Mouse (Mus musculus): ENCODE measurements around the gene Pemt. TPM values are rescaled to one million over a fixed set of nuclear protein-coding genes. Genes with fewer than 3 reads are reported as not detected.

The Pemt gene
- total and polyA plus RNA-seq, 3 experiments: 6.9 to 10.5 (median 7.8) TPM

GRCm38 (mm10) chr11:59967765-59968164, 78.5 kb downstream of the Pemt start:
- dilution Hi-C loops (cut with MboI; ENCODE audit: extremely low pct_ligation_motif_present, extremely low pct_unique_long_range_greater_than_20kb, low sequenced_read_pairs) (no loop called here), in situ Hi-C loops (cut with MboI; ENCODE audit: low pct_ligation_motif_present, low pct_unique_long_range_greater_than_20kb, low sequenced_read_pairs) (loop anchor here (5.0 kb wide), 1 partner anchor 105 kb away; no protein-coding TSS in a partner anchor)
- no peak overlapping the region for H3K4me2 ChIP-seq (ENCODE audit: insufficient read depth, low read depth, poor library complexity, severe bottlenecking)
- no peaks in the 10 kb centered on the region for H3K27me3 ChIP-seq (replicated peaks)
- H3K36me3 ChIP-seq (replicated peaks in 1 of 2; ENCODE audit: control insufficient read depth in 1 of 2, insufficient read depth in 1 of 2, low read length in 1 of 2): peaks cover under 1 to 12% of the 10 kb centered on the region in 2 experiments
- no peak overlapping the region for H3K4me3 ChIP-seq (replicated peaks in 1 of 3; ENCODE audit: low read depth in 2 of 3, low read length in 2 of 3, poor library complexity in 1 of 3)
- no peaks in the 10 kb centered on the region for H3K9me3 ChIP-seq (replicated peaks; ENCODE audit: low read length)
- no peak for DNase-seq (ENCODE audit: extremely low read depth)
- TF ChIP-seq MEF2A (IDR thresholded peaks at IDR 0.05; ENCODE audit: borderline replicate concordance, low read depth, low read length) (no peak), PAX5 (IDR thresholded peaks at IDR 0.05; ENCODE audit: low read length) (no peak), ZKSCAN1 (IDR thresholded peaks at IDR 0.05; ENCODE audit: borderline replicate concordance, low read depth, low read length) (peak; percentile 98), MAFK (IDR thresholded peaks at IDR 0.05; ENCODE audit: insufficient replicate concordance, low read length) (no peak), CTCF (conservative IDR thresholded peaks at IDR 0.05 in 1 of 2, IDR thresholded peaks at IDR 0.05 in 1 of 2; ENCODE audit: low read depth in 2 of 2, low read length in 2 of 2) (no peak), UBTF (IDR thresholded peaks at IDR 0.05; ENCODE audit: low read depth, low read length) (no peak), NRF1 (IDR thresholded peaks at IDR 0.05; ENCODE audit: low read depth, low read length) (no peak), HCFC1 (IDR thresholded peaks at IDR 0.05; ENCODE audit: low read depth, low read length) (no peak), MAX (IDR thresholded peaks at IDR 0.05; ENCODE audit: low read length) (no peak)
- no peak overlapping the region for H3K9ac ChIP-seq (ENCODE audit: insufficient read depth, low read depth)
- no peaks in the 10 kb centered on the region for H3K79me2 ChIP-seq (replicated peaks; ENCODE audit: control insufficient read depth, extremely low read depth, insufficient read depth, poor library complexity, severe bottlenecking)
- H3K27ac ChIP-seq (ENCODE audit: insufficient read depth, low read depth): no peak overlapping the region
- H3K4me1 ChIP-seq (ENCODE audit: control insufficient read depth in 1 of 2, insufficient read depth in 2 of 2): peaks cover 14 to 22% of the 10 kb centered on the region in 2 experiments

GRCm38 (mm10) chr11:59966102-59966483, 80.2 kb downstream of the Pemt start:
- in situ Hi-C loops (cut with MboI; ENCODE audit: low pct_ligation_motif_present, low pct_unique_long_range_greater_than_20kb, low sequenced_read_pairs) (loop anchor here (5.0 kb wide), 1 partner anchor 106 kb away; no protein-coding TSS in a partner anchor), dilution Hi-C loops (cut with MboI; ENCODE audit: extremely low pct_ligation_motif_present, extremely low pct_unique_long_range_greater_than_20kb, low sequenced_read_pairs) (no loop called here)
- H3K4me2 ChIP-seq (ENCODE audit: insufficient read depth, low read depth, poor library complexity, severe bottlenecking): no peak overlapping the region
- TF ChIP-seq CHD2 (IDR thresholded peaks at IDR 0.05; ENCODE audit: low read length): no peak
- TF ChIP-seq MAFK (IDR thresholded peaks at IDR 0.05; ENCODE audit: insufficient replicate concordance, low read length): no peak
- no peak for TF ChIP-seq ETS1 (conservative IDR thresholded peaks at IDR 0.05; ENCODE audit: low read depth, low read length)
- TF ChIP-seq USF2 (conservative IDR thresholded peaks at IDR 0.05; ENCODE audit: low read depth, low read length): no peak
- TF ChIP-seq EP300 (IDR thresholded peaks at IDR 0.05; ENCODE audit: low read length): no peak
- TF ChIP-seq ZMIZ1 (IDR thresholded peaks at IDR 0.05; ENCODE audit: low read depth, low read length): no peak
- TF ChIP-seq SIN3A (IDR thresholded peaks at IDR 0.05; ENCODE audit: low read length): no peak
- no peak for TF ChIP-seq MYC (IDR thresholded peaks at IDR 0.05; ENCODE audit: low read depth, low read length)
- H3K27me3 ChIP-seq (replicated peaks): no peaks in the 10 kb centered on the region
- H3K36me3 ChIP-seq (replicated peaks in 1 of 2; ENCODE audit: control insufficient read depth in 1 of 2, insufficient read depth in 1 of 2, low read length in 1 of 2): peaks cover 12 to 28% of the 10 kb centered on the region in 2 experiments
- H3K9me3 ChIP-seq (replicated peaks; ENCODE audit: low read length): no peaks in the 10 kb centered on the region
- no peak overlapping the region for H3K27ac ChIP-seq (ENCODE audit: insufficient read depth, low read depth)
- peaks cover 14 to 27% of the 10 kb centered on the region in 2 experiments for H3K4me1 ChIP-seq (ENCODE audit: control insufficient read depth in 1 of 2, insufficient read depth in 2 of 2)
- no peaks in the 10 kb centered on the region for H3K79me2 ChIP-seq (replicated peaks; ENCODE audit: control insufficient read depth, extremely low read depth, insufficient read depth, poor library complexity, severe bottlenecking)
- no peak overlapping the region for H3K4me3 ChIP-seq (replicated peaks in 1 of 3; ENCODE audit: low read depth in 2 of 3, low read length in 2 of 3, poor library complexity in 1 of 3)
- no peak overlapping the region for H3K9ac ChIP-seq (ENCODE audit: insufficient read depth, low read depth)
- no peak for DNase-seq (ENCODE audit: extremely low read depth)

Measured in CH12.LX (cell line).